Mouse (Mus musculus): ENCODE data around the gene Mybpc3. TPM values are rescaled to one million over a fixed set of nuclear protein-coding genes. Genes with fewer than 3 reads are reported as not detected.
"Not testable (repeated sequence)": the region's sequence is repeated elsewhere in the genome, so short reads cannot be mapped to it uniquely, and the experiment has no call there.

The Mybpc3 gene
- total RNA-seq, 1 experiment from 2014 or later: not detected

DNA sequence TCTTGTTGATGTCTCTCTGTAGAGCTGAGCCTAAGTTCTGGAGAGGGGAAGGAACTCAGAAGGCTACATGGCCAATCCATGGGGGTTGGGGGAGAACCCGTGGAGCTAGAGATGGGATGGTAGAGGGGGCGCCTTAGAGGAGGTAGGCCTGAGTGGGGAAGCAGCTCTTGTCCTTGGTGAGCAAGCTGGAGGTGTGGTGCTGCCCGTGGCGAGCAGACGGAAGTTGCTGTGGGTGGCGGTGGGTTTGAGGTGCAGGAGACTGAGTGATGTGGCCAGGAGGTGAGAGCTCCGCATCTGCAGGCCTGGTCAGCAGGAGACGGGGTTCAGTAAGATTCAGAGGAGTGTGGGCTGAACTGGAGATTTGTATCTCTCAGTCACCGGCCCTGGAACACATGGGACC, 30.5 kb upstream of the Mybpc3 start:
- DNase-seq: no peak

DNA sequence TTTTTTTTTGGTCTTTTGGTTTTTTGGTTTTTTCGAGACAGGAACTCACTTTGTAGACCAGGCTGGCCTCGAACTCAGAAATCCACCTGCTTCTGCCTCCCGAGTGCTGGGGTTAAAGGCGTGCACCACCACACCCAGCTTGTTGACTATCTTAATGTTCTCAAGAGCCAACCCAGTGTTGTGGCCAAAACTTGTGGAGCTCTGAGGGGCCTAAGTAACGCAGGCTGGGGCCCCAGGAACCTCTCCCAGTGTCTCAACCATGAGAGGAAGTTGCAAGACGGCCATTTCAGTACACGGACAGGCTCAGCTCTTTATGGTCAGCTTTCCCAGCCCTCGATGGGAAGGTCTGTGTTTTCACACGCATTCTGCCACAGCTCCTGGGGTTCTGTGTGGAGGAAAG, 29.0 kb upstream of the Mybpc3 start:
- no peak for DNase-seq

DNA sequence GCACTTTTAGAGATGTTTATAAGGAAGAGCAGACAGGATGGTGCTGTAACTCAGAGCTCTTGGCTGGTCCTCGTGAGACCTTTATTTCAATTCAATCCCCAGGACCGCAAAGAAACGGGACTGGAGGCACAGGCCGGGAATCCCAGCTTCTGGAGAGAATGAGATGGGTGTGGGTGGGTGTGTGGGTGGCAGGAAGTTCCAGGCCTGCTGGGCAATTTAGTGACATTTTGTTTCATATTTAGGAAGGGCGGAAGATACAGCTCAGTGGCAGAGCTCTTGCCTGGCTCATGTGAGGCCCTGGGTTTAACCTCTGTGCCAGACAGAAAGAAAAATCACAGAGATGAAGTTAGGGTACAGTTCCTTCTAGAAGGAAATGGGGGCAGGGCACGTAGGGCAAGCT, 27.7 kb upstream of the Mybpc3 start:
- DNase-seq: no peak

DNA sequence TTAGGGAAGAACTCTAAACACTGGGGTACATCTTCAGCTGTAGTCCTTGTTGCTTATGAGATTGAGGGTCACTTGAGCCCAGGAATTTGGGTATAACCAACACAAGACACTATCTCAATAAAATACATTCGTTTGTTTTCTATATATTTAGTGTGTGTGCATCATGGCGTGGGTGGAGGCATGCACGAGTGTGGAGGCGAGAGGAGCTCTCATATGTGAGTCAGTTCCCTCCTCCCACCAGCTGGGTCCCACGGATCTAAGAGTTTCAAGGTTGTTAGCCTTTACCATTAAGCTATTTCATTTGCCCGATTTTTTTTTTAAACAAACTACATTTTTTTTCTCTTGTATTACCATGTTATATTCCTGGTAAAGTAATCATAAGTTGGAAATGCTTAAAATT, 27.1 kb upstream of the Mybpc3 start:
- DNase-seq: no peak

DNA sequence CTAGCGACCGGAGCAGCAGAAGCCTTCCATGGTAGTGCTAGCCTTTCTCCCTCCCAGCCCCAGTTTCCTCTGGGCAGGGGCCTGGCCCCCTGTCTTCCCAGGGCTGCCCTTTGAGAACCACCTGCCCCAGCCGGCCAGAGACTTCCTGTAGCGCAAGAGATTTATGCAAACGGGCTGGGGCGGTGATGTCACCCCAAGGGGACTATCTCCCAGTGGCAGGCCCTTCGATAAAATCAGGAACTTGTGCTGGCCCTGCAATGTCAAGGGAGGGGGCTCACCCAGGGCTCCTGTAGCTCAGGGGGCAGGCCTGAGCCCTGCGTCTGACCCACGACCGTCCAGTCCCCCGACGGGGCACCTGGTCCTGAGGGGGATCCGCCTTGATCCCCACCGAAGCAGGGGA, 21.4 kb upstream of the Mybpc3 start:
- no peak for DNase-seq

DNA sequence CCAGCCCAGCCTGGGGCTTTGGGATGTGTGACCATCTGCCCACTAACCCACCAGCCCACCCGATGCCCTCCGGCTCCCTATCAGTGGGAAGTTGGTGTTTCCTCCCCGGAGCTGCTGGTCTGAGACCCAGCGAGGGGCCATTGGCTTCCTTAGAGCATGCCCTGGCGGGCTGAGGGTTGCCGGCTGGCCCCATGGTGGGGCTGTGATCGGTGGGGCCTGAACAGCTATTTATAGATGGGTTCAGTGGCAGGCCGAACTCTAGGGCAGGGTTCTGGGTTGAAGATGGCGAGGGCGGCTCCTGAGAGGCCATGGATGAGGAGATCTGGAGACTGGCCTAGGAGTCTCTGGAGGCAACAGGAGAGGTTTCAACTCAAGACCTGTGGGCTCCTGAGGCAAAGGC, 20.9 kb upstream of the Mybpc3 start:
- DNase-seq: no peak

DNA sequence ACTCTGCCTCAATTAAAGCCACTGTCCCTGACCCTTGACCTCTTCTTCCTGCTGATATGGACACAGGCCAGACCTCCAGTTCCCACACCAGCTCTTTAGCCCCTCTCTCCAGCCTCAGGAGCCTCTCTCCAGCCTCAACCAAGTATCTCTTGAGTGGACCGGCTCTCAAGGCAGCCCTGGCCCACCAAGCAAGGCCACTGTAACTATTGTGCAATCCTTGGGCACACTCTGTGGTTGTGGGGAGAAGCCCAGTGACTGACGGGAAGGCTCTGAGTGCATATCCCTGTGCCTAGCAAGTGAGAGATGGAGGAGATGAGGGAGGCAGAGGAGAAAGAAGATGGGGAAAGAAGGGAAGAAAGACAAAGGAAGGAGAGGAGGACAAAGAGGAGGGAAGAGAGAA, 19.8 kb upstream of the Mybpc3 start:
- DNase-seq: no peak

DNA sequence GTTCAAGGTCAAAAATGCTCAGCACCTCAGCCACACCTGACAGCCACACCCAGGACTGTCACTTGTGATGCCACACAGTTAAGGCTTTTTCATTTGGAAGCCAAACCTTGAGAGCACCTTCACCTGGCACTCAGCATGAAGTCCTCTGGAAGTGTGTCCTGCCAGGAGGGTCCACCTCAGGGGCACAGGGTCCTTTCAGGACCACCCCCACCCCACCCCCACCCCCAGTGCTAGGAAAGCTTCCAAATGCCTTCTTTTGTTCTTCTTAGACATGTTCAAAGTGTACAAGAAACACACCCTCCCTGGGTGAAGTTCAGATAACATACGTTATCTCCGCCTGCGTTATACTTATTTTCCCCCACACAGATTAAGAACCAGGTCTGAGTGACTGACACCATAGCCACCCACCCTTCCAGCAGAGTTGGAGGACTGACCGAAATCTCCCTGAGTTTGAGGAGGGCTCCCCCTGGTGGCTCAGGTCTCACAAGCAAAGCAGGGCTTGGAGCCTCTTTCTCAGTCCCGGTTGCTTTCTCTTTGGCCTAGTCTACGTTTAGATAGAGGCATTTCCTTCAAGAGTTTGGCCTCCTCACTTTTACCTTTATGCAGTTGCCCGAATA, 16.7 kb upstream of the Mybpc3 start:
- peak; percentile 95 for DNase-seq

DNA sequence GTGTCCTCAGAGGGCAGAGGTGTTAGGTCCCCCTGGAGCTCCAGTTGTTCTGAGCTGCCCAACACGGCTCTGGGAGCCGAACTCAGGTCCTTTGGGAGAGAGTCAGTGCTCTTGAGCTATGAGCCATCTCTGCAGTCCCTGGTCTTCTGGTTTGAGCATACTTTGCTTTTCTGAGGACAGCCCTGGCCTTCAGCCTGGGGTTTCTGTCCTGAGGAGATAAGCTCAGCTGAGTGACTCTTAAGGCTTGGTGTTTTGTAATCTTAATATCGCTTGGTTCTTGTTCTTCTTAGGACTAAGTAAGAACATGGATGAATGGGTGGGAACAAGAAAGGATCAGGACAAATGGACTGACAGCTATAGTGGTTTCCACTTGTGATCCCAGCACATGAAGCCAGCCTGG, 9.8 kb upstream of the Mybpc3 start:
- no peak for DNase-seq

DNA sequence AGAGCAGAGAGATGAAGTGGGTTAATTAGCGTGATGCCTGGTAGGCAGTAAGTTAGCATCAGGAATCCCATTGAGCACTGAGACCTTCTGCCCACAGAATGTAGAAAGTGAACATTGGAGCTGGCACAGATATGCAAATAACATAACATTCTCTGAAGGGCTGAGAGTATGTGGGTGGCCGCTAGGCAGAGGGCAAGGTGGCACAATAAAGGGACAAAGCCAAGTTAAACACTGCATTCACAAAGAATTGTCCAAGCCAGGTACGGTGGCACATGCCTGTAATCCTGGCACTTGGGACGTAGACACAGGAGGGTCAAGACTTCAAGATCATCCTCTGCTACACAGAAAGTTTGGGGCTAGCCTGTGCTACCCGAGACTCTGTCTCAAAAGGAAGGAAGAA, 8.7 kb upstream of the Mybpc3 start:
- DNase-seq: no peak

DNA sequence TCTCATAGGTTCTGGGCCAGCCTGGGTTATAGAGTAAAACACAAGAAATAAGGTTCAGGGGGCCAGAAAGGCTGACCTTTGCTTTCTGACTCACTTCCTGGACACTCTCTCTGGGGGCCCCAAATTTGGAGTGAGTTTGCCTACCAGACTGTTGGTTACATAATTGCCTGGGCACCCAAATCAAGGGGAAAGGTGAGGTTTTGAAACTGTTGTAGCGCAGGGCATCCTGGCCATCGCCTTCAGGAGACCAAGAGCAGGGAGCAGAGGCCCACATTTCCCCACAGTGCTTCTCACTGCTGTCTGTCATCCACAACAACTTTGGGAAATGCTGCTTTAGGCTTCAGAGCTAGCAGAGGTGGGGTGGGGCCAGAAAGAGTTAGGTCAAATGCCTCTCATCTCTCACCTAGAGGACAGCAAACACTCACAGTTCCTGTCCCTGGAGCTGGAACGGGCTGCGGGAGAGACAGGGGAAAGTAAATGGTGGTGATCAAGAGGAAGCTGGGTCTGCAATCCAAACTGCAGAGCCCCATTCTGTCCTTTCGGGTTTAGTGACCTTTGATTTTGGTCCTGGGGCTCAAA, 8.0 kb upstream of the Mybpc3 start:
- no peak for DNase-seq

DNA sequence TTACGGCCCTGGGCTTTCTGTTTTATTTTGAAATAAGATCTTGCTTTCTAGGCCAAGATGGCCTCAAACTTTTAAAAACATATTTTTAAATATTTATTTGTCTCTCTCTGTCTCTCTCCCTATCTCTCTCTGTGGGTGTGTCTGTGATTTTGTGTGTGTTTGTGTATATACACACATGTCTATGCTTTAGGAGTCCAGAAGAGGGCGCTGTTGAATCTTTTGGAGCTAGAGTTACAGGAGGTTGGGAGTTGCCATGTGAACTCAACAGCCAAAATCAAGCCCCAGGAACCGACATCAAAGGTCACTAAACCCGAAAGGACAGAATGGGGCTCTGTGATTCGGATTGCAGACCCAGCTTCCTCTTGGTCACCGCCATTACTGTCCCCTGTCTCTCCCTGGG, 7.5 kb upstream of the Mybpc3 start:
- no peak for DNase-seq

DNA sequence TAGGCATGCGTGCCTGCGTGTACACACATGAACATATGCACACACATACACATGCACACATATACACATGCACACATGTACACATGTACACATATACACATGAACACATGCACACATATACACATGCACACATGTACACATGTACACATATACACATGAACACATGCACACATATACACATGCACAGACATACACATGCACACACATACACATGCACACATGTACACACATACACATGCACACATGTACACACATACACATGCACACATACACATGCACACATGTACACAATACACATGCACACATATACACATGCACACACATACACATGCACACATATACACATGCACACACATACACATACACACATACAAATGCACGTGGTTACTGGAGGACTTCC, 6.1 kb upstream of the Mybpc3 start:
- not testable (repeated sequence) for DNase-seq

DNA sequence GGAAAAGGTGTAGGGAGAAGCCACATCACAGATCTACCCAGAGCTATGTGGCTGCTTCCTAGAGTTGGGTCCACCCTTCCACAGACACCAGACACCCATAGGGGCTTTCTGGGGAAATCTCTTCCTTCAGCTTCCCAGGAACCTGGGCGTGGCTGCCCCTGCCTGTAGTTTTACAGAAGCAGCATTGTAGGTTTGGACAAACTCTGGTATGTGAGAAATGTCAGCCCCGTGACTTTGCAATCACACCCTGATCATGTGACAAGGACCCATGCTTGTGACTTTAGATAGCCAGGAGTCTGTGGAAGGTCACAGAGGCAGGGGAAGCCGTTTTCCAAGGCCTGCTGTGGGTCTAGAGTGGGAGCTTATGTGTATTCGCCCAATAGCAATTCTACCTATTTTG, 5.5 kb upstream of the Mybpc3 start:
- no peak for DNase-seq

DNA sequence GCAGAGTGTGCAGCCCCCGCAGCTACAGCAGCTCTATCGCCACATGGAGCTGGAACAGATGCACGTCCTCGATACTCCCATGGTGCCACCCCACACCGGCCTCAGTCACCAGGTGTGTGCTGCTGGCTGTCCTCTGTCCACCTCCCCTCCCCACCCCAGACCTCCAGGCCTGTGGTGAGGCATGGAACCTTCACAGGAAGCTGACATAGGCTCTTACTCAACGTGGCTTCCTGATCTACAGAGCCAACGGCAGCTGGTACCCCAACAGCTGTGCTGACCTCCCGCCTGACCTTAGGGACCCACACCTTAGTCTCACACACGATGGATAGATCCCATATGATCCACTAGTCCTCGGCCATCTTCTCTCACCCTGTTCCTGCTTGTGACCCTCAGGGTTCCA, 4.6 kb upstream of the Mybpc3 start:
- no peak for DNase-seq

DNA sequence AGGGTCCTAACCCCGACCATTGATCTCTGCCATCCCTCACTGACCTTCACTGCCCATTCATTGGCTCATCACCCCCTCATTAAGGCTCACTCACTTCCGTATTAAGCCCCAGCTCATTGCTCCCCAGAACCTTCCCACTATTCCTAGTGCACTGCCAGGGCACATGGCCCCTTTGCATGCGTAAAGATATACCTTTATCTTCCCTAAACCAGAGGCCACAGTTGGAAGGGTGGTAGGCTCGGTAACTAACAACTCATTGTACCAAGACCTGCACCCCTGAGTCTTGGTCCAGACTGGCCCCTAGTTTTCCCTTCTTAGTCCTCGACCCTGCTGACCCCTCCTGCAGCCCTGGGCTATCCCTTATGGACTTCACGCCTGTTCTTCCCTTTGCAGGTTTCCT, 4.1 kb upstream of the Mybpc3 start:
- DNase-seq: no peak

DNA sequence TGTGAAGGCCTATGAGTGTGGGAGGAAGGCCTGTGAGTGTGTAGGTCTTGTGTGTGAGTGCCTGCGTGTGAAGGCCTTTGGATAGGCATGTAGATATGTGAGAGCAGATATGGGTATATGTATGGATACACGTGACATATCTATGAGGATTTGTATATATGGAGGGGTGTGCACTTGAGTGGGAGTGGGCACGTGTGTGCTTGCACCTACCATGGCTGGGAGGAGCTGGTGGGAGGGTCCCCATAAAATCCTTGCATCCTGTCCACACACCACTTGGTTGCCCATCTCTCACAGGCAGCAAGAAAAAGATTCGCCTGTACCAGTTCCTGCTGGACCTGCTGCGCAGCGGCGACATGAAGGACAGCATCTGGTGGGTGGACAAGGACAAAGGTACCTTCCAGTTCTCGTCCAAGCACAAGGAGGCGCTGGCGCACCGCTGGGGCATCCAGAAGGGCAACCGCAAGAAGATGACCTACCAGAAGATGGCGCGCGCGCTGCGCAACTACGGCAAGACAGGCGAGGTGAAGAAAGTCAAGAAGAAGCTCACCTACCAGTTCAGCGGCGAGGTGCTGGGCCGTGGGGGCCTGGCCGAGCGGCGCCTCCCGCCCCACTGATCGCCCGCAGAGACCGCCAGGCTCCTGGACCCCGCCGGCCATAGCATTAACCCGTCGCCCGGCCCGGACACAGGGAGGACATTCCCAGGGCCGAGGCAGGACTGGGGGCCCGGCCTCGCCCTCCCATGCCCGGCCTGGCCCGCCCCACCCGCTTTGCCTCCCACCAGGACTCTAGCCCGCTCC, 3.0 kb upstream of the Mybpc3 start:
- DNase-seq: peak; percentile 98

DNA sequence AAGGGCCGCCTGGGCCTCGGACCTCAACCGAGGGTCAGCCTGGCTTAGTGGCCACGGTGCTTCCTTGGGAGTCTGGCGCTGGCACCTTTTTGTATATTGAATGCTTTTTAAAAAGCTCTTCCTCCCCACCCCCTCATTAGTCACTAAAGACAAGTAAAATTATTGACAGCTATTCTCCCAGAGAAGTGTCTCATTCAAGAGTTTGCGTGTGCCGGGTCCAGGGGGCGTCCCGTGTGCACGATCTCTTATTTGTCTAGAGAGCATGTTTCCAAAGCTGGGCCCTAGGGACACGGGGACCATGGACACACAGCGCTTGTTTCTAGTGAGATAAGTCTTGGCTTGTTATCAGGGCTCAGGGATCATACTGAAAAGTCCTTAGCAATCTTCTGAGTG, 2.4 kb upstream of the Mybpc3 start:
- no peak for DNase-seq

DNA sequence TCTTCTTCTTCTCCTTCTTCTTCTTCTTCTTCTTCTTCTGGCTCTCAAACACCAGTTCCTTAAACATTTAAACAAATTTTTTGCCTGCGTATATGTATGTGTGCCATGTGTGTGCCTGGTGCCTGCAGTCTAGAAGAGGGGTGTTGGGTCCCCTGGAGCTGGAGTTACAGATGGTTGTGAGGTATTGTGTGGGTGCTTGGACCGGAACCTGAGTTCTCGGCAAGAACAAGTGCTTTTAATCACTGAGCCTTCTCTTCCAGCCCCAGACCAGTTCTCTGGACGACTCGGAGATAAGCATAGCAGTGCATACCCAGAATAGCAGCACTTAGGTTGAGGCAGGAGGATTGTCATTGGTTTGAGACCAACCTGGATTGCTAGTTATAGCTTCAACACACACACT, 1.1 kb upstream of the Mybpc3 start:
- no peak for DNase-seq

DNA sequence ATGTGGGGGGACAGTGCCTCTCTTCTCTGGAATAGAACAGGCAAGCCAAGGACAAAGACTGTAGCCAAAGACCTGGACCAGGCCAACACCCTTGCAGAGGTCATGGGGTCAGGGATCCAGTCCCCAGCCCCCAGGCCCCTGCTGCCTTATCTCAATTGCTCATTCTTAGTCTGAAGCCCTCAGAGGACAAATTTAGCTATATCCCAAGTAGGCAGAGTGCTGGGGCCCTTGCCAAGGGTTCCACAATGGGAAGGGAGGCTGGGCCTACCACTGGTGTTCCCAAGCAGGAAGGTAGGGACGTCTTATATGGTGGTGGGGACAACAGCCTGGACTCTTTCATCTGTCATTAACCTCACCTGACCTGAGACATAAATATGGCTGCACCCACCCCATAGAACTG, 703 bp downstream of the Mybpc3 start:
- DNase-seq: no peak

DNA sequence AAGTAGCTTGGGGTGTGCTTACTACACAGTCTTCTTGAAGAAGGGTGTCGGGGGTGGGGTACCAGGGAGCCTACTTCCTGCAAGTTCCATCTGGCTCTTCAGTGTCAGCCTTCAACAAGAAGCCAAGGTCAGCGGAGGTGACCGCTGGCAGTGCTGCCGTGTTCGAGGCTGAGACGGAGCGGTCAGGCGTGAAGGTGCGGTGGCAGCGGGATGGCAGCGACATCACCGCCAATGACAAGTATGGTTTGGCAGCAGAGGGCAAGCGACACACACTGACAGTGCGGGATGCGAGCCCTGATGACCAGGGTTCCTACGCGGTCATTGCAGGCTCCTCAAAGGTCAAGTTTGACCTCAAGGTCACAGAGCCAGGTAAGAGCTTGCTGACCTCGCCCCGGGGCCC, 1.1 kb downstream of the Mybpc3 start:
- DNase-seq: no peak

DNA sequence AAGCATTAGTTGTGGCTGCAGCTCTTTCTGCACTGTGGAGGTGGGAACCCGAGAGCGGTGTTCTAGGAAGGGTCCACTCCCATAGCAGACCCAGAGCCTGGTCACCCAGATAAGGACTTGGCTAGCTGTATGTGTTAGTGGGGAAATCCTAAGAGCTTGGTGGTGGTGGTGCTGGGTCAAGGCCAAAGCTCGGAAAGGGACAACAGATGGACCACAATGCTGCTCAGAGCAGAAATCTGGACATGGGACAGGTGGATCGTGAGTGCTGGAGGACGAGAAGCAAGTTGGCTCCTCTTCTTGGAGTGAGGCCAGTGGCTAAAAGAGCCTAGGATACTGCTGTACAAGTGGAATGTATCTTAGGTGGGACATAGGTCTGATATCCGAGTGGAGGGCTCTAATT, 1.6 kb downstream of the Mybpc3 start:
- no peak for DNase-seq

DNA sequence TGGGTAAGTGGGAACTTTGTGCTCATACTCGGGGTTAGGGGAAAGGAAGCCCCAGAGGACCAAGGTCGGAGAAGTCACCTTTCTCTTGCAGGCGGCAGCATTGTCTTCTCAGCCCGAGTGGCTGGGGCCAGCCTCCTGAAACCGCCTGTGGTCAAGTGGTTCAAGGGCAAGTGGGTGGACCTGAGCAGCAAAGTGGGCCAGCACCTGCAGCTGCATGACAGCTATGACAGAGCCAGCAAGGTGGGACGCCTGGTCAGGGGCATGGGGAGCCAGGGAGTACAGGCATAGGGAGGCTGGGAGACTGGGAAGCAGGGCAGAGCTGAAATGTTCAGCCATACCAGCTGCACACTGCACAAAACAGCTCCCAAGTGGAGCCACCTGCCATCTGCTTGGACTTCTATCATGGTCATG, 2.3 kb downstream of the Mybpc3 start:
- no peak for DNase-seq

DNA sequence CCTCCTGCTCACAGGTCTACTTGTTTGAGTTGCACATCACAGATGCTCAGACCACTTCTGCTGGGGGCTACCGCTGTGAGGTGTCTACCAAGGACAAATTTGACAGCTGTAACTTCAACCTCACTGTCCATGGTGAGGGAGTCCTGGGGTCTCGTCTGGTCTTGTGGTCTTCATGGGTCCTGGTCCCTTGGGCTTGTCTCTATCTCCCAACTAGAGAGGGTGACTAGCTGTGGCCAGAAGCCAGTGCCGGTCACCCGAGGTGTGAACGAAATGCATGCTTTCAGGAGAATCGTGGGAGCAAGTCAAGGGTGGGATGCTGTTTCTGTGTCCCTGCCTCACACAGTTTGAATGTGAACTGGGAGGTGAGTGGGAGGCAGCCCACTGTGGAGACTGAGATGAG, 3.1 kb downstream of the Mybpc3 start:
- no peak for DNase-seq
